Mouse (Mus musculus): ENCODE results near the gene Foxo1. TPM values are rescaled to one million over a fixed set of nuclear protein-coding genes. Genes with fewer than 3 reads are reported as not detected.

Gene Foxo1
- total RNA-seq, 2 experiments from 2014 or later = 0.26 to 2.1 TPM

DNA sequence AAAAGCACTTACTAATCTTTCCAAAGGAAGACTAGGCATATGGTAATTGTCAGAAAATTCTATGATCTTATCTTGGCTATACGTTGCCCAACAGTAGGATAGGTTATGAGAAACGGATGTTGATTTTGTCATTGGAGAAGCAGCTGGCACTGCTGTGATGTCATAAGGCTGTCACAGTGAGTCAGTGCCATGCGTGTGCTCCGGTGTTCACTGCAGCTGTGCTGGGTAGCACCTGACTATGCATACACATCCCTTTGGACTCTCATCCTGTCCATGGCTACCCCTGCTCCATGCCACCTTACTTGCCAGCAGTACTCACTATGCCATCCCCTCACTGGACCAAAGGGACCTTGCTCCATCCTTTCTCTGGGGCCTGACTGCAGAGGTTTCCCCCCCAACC lies 30.5 kb downstream of the Foxo1 start:
- ATAC-seq (replicated peaks; ENCODE audit: low FRiP score, poor library complexity, severe bottlenecking) = no peak

DNA sequence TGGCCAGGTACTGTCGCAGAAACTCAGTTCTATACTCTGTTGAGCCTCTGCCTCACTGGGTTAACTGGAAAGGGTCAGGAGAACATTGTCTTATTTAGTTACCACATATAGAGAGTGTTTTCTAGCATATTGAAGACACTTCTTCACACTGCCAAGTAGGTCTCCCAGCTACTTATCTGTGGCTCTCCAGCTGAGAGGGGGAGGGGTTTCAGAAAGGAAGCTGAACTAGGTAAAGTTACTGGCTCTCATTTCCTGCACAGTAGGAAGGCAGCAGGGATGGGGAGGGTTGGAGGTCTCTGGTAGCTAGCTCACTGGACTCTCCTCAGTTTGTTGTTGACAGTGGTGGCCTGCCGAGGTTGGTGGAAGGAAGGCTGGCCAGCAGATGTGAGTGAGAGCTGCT lies 31.2 kb downstream of the Foxo1 start:
- ATAC-seq (replicated peaks; ENCODE audit: low FRiP score, poor library complexity, severe bottlenecking) = no peak

DNA sequence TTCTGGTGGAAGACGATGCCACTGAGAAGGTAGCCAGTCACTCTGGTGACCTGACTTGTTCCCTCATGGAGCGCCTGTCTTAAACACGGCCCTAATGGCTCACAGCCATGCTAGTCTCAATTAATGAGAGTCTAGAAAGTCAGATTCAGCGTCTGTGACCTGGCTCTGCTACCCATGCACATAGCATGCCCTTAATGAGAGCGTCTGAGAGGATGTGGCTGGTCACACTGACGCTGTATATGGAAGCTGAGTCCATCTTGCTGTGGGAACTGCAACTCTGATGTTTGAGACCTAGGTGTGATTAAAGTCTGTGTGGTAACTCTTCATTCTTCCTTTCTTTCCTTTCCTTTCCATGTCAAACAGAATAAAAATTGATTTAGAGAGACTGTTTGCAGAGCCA lies 32.4 kb downstream of the Foxo1 start:
- ATAC-seq (replicated peaks; ENCODE audit: low FRiP score, poor library complexity, severe bottlenecking) = no peak

DNA sequence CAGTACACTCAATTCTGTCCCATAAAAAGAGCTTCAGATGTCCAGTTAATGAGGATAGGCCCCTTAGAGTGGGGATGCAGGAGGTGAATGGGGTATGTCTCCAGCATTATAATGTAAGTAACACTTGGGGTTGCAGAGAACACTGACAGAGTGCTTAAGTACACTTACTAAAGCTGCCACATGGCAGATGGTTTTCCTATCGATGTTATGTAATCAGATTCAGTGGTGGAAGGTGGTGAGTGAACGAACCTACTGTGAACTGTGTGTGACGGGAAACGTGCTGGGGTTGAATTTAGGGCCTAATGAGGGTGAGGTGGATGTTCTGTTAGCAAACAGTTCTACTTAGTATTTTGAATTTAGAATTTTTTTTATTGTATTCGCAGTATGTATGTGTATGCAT lies 35.2 kb downstream of the Foxo1 start:
- no peak for ATAC-seq (replicated peaks; ENCODE audit: low FRiP score, poor library complexity, severe bottlenecking)

DNA sequence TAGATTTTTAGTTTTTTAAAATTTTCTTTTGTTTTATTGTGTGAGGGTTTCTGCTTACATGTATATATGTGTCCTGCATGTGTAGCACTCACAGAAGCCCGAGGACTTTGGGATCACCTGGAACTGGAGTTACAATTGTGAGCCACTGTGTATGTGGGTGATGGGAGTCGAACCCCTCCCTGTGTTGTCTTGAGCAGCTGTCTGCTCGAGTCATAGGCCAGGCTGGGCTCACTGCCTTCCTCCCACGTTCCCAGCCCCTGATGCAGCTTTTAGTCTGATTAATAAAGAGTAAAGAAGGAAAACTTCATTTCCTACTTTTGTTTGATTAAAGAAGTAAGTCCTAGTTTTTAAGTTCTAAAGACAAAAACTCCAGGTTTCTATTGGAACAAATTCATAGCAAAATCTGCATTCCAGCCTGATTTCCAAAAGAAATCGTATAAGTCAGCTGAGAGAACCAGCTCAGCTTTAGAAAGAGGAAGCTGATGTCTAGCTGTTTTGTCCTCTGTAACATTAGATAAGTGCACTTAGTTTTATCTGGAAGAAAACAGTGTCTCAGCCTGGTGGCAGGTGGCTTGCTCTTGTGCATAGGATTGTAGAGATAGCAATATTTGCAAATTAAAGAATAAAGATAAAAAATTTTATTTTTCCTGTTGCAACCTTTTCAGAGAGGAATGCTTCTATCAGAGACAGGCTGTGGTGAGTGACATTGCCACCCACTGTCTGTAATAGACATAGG lies 40.6 kb downstream of the Foxo1 start:
- ATAC-seq (replicated peaks; ENCODE audit: low FRiP score, poor library complexity, severe bottlenecking) = no peak

DNA sequence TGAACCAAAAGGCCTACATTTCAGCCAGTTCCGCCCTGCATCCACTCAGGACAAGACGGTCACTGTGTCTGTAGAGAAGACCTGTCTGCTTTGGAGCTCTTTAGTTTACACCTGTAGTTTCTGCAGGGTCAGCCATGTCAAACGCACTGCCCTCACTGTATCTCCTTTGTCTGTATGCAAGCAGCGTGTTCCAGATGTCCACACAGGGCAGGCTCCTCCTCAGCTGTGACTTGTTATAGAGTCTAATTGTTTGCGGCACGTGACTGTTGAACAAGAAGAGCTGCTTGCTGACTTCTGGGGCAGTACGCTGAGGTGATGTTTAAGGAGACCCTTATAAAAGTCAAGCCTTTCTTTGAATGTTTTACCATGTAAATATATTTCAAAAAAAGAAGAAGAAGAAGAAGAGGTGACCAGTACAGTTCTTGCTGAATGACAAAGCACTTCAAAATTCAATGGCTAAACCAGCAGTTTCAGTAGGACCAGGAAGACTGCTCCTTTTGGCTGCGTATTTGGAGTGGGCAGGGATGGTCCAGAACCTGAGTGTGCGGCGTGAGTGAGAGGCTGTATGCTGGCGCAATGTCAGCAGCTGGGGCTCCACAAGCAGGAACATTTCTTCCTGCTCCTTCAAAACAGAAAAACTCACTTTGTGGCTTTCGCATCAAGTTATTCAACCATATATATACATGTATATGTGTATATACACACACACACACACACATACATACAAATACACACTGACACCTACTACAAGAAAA lies 52.6 kb downstream of the Foxo1 start:
- no peak for ATAC-seq (replicated peaks; ENCODE audit: low FRiP score, poor library complexity, severe bottlenecking)

DNA sequence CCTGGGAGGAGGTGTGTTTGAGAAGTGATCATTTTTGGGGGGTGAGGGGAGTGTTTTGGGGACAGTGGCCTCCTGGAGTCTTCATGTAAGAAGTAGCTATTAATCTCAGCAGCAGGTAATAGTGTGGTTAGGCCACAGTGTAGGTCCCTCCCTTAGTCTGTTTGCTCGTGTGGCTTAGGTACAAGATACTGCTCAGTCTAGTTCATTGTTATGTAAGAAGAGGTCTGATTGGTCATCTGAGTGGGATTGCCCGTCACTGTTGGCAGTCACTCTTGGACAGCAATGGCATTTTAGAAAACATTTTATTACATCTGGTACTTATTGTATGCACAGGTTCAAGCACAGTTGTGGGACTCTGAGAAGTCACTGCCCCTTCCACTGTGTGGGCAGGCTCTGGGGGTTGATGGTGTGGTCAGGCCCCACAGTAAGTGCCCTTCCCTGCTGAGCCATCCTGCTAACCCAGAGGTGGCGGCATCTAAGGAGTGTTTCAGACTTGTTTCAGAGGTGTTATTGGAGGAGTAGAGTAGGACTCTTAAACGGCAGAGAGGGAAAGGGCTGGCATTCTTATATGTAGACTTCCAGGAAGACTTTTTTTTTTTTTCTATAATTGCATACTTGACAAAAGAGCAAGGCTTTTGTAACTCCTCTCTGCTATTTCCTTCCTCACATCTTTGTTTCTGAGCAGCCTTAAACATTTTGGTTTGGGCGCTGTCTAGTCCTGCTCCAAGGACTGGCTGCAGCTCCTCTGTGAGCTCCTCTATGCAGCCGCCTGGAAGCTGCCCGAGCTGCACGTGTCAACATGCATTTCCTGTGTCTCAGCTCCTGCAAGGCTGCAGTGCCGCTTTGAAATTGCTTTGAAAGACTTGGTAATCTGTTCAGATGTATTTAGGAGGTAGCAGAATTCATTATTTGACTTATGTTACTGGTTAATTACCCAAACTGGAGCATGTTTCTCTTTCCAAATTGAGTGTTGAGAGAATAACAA lies 54.6 kb downstream of the Foxo1 start:
- no peak for ATAC-seq (replicated peaks; ENCODE audit: low FRiP score, poor library complexity, severe bottlenecking)

DNA sequence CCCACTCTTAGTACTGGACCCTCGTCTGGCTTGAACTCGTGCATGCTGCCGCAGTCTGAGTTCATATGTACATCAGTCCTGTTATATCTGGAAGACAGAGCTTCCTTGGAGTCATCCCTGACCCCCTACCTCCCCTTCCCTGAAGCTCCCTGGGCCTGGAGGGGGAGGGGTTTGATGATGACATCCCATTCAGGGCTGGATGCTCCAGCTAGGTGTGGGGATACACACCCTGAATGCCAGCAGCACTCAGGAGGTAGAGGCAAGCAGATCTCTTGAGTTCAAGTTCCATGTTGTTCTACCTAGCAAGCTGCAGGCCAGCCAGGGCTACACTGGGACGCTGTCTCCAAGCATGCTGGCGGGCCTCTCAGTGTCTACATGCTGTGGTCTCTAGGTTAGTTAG lies 56.9 kb downstream of the Foxo1 start:
- no peak for ATAC-seq (replicated peaks; ENCODE audit: low FRiP score, poor library complexity, severe bottlenecking)

DNA sequence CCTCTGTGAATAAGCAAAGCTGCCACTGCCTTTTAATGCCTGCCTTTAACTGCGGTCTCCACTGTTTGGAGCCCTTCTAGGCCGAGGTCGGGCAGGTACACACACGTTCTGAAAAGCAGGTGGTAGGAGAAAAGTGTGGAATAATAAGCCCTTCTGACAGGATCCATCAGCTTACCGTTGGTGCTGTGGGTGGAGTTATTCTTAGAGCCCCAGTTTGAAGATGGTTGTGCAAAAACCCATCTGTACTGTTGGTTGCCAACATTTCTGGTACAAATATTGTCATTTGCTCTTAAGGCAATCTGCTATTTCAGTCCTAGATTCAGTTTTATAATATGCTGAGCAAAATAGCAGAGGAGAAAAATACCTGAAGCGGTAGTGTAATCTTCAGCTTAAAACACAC lies 58.6 kb downstream of the Foxo1 start:
- no peak for ATAC-seq (replicated peaks; ENCODE audit: low FRiP score, poor library complexity, severe bottlenecking)

DNA sequence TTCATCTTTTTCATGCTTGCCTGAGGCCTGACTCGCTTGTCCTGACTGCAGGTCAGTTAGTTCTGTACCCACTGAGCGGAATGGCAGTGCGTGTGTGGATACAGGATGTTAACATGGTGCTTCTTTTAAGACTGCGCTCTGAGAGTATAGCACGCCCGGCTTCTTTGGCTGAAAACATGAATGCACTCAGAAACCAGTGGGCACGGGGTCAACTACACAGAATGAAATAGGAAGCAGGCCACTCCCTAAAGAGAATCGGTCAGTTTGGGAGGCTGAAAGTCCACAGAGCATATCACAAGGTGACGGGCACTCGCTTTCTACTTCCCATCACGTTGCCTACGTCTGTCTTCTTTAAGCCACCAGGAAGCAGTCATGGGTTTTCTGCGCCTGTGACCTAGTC lies 59.0 kb downstream of the Foxo1 start:
- no peak for ATAC-seq (replicated peaks; ENCODE audit: low FRiP score, poor library complexity, severe bottlenecking)

DNA sequence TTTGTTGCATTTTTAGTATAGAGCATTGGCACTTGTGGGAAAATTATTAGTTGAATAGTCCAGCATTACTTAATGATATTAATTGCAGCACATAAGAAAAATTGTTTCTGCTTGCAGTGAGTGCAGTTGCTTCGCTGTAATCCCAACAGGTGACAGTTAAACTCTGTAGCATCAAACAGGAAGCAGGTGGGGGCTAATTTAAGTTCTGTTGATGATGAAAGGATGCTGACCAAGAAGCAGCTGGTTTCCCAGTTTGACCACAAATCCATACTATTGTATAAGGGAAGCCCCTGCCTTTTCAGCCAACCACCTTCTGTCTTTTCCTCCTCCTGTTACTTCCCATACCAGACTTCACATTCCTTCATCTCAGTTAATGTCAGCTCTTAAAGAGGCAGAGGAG lies 63.6 kb downstream of the Foxo1 start:
- no peak for ATAC-seq (replicated peaks; ENCODE audit: low FRiP score, poor library complexity, severe bottlenecking)

DNA sequence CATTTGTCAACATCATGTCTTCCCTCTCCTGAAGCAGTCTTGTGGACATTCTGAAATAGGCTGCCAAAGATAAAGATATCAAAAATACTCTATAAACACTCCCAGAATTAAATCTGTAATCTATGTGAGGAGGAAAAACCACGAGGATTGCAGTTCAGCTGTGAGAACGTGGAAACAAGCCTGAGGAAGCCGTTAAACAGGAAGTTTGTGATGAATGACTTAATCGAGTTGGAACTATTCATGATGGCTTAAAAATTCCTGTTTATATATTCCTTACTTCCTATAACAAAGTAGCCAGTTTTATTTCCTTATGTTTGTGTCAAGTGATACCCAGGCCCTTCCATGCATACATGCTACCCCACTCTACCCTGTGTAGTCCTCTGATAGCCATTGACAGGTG lies 70.6 kb downstream of the Foxo1 start:
- ATAC-seq (replicated peaks; ENCODE audit: low FRiP score, poor library complexity, severe bottlenecking) = no peak

DNA sequence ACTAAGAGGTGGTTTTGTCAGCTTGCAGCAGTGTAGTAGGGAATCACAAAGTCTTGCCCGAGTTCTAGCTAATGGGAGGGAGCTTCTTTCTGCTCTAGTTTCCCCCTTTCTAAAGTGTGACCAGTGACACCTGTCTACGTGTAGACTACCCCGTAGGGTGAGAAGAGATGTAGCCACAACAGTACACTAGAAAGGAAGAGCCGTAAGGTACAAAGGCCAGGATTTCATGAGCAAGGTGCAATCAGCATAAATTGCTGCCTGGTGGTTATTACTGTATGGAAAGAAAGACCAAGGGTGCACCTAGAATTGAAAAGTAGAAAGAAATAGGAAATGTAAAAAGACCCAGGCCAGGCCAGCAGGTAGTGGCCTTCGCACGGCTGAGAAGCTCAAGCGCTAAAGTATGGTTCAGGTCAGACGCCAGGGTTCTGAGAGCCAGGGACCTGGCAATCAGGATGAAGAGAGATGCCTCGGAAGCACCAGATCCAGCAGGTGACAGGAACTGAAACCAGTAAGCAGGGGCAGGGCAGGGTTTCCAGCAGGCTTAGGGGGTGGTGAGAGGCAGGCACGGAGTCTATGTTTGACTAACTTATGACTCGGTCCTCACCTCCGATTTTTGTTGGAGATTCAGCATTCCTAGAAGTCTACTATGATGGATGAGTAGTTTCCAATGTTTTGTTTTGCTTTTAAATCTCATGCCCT lies 72.3 kb downstream of the Foxo1 start:
- no peak for ATAC-seq (replicated peaks; ENCODE audit: low FRiP score, poor library complexity, severe bottlenecking)

DNA sequence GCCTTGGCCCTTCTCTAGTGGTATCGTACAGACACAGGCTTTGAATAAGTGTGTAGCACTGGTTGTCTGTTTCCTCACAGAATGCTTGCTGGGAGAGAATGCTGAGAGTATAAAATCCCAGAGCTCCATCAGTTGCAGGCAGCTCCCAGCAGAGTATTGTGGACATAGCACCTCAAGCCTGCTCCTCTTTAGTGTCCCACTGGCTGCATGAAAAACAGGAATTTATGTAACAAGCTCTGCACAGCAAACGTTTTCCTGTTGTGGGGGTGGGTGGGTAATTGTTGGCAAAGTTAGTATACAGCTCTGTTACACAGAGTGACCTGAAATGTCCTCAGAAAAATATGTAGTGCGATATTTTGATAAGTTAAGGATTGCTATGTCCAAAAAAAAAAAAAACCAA lies 74.1 kb downstream of the Foxo1 start:
- ATAC-seq (replicated peaks; ENCODE audit: low FRiP score, poor library complexity, severe bottlenecking) = no peak

DNA sequence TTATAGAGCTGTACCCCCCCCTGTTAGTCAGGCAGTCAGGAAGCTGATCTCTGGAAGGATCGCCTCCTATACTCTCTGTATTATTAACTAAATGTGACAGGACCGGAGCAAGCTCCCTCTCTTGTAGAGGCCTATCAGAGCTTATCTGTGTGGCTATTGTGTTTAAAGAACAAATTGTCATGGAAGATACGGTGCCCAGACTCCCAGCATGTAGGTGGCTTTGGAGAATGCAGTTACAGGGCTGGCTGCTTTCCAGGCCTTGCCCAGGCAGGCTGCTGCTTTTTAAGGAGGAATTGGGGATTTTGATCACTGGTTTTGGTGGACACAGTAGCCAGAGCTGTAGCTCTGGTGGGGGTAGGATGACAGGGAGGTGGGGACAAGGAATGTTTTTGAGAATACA lies 74.7 kb downstream of the Foxo1 start:
- no peak for ATAC-seq (replicated peaks; ENCODE audit: low FRiP score, poor library complexity, severe bottlenecking)

DNA sequence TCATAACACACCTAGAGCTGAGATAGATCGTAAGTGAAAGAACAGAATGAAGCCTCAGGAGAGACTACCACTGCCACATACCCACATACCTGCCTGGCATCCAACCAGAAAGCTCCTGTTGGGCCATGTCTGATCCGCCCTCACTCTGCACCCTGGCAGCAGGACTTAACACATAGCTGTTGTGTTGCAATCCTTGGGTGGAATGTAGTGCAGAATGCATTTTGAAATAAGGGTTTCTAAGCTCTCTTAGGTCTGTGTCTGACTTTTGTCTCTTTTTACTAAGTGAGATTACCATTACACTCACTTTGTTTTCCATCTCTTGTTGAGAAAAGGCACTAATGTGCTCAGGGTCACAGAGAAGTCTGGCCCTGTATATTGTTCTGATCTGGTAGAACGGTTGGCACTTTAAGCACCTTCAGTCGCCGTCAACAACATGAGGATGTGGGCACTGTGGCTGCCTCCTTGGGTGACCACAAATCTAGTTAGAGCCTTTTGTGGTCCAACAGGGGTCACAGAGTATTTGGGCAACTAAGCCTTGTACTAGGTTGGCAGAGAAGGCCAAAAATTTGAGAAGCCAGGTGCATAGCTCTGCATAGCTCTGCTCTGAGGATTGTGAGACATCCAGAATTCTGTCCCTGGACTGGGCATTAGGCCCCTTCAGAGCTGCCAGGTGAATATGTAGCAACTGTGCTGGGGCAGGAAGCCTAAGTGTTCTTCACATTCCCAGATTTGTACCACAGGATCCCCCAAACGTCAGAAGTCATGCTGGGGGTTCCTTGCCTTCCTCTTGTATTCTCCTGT lies 75.3 kb downstream of the Foxo1 start:
- no peak for ATAC-seq (replicated peaks; ENCODE audit: low FRiP score, poor library complexity, severe bottlenecking)

DNA sequence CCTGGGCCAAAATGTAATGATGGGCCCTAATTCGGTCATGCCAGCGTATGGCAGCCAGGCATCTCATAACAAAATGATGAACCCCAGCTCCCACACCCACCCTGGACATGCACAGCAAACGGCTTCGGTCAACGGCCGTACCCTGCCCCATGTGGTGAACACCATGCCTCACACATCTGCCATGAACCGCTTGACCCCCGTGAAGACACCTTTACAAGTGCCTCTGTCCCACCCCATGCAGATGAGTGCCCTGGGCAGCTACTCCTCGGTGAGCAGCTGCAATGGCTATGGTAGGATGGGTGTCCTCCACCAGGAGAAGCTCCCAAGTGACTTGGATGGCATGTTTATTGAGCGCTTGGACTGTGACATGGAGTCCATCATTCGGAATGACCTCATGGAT lies 77.7 kb downstream of the Foxo1 start:
- no peak; the same call in 1 of the 2 replicates for ATAC-seq (replicated peaks; ENCODE audit: low FRiP score, poor library complexity, severe bottlenecking)

DNA sequence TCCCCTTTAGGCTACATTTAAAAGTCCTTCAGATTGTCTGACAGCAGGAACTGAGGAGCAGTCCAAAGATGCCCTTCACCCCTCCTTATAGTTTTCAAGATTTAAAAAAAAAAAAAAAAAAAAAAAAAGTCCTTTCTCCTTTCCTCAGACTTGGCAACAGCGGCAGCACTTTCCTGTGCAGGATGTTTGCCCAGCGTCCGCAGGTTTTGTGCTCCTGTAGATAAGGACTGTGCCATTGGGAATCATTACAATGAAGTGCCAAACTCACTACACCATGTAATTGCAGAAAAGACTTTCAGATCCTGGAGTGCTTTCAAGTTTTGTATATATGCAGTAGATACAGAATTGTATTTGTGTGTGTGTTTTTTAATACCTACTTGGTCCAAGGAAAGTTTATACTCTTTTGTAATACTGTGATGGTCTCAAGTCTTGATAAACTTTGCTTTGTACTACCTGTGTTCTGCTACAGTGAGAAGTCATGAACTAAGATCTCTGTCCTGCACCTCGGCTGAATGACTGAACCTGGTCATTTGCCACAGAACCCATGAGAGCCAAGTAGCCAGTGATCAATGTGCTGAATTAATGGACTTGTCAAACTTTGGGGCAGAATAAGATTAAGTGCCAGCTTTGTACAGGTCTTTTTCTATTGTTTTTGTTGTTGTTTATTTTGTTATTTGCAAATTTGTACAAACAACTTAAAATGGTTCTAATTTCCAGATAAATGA lies 79.0 kb downstream of the Foxo1 start:
- no peak for ATAC-seq (replicated peaks; ENCODE audit: low FRiP score, poor library complexity, severe bottlenecking)
